Mouse (Mus musculus): Measurements from ENCODE around the gene Syt3. TPM values are rescaled to one million over a fixed set of nuclear protein-coding genes. Genes with fewer than 3 reads are reported as not detected.

Gene Syt3
- total and polyA plus RNA-seq, 3 experiments, result 4.8 to 12.1 (median 6.2) TPM

DNA sequence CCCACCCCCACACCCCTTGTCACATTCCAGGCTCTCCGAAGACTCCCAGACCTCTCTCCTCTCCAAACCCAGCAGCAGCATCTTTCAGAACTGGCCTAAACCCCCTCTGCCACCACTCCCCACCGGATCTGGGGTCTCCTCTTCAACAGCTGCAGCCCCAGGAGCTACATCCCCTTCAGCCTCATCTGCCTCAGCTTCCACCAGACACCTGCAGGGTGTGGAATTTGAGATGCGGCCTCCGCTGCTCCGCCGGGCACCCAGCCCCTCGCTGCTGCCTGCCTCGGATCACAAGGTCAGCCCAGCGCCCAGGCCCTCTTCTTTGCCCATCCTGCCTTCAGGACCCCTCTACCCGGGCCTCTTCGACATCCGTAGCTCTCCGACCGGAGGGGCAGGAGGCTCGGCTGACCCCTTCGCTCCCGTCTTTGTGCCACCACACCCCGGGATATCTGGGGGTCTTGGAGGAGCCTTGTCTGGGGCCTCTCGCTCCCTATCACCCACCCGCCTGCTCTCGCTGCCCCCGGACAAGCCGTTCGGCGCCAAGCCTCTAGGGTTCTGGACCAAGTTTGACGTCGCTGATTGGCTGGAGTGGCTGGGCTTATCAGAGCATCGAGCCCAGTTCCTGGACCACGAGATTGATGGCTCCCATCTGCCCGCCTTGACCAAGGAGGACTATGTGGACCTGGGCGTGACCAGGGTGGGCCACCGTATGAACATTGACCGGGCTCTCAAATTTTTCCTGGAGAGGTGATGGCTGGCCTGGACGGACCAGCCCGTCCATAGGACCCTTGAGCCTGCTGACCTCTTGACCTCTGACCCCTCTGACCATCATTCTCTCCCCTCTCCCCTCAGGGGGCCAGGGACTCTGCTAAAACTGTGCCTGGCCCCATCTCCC, 27.1 kb upstream of the Syt3 start:
- DNase-seq, result peak; percentile 5

DNA sequence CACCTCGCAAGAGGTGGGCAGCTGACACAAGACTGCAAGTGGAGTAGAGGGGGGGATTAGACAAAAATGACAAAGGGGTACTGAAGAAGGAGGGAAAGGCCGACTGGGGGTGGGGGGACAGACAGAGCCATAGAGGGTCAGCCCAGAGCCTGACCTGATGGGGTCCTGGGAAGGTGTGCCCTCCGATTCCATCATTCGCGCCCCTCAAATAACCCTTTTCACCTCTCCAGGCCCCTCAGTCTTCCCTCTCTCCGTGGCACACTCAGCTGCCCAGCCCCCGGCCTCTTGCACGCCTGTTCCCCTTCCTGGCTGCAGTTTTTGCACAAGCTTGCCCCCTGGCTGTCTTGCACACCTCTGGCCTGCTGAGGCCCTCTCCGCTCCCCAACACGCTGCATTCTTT, 26.4 kb upstream of the Syt3 start:
- no peak for DNase-seq

DNA sequence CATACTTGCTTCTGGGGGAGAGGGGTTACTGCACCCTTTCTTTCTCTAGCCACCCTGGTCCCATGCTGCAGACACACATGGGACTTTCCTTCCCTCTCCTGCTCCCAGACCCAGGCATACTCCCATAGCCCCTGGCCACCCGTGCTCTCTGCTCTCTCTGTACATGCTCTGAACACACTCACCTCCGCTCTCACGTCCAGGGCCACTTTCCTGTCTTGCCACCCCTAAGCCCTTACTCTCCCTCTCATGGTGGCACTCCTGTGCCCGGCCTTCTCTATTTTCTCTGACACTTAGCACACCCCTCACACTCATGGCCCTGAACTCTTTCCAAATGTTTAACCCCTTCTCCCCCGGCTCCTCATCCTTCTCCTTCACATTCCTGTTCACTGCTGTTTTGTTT, 25.9 kb upstream of the Syt3 start:
- no peak for DNase-seq

DNA sequence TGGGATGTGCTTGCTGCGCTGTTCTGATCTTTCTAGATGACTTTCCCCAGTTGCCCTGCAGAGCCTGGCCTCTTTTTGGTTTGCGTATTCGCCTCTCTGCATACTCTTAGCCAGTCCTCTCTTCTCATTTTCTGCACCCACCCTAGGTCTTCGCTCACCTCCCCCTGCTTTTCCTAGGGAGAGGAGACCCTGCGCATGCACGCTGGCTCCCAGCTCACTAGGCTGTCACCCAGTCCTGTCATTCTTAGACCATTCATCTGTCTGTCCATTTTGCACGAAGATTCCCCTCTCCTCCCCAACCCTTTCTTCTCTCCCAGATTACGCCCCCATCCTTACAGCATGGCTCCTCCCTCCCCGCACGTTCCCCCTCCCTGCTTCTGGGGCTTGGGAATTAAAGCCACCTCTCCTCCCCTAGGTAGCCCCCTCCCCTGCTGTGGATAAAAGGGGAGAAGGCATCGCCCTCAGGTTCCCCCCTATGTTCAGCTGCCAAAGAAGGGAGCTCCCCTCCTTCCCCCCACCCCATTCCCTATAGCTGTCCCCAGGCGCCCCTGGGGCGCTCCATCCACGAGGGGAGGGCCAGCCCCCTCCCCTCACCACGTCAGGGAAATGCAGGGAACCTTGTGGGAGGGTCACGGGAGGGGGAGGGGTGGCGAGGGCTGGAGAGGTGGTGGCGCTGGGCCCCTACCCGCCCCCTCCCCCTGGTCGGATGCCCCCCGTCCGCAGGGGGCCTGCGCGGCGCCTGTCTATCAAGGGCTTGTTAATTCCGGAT, 24.8 kb upstream of the Syt3 start:
- peak; percentile 4 for DNase-seq

DNA sequence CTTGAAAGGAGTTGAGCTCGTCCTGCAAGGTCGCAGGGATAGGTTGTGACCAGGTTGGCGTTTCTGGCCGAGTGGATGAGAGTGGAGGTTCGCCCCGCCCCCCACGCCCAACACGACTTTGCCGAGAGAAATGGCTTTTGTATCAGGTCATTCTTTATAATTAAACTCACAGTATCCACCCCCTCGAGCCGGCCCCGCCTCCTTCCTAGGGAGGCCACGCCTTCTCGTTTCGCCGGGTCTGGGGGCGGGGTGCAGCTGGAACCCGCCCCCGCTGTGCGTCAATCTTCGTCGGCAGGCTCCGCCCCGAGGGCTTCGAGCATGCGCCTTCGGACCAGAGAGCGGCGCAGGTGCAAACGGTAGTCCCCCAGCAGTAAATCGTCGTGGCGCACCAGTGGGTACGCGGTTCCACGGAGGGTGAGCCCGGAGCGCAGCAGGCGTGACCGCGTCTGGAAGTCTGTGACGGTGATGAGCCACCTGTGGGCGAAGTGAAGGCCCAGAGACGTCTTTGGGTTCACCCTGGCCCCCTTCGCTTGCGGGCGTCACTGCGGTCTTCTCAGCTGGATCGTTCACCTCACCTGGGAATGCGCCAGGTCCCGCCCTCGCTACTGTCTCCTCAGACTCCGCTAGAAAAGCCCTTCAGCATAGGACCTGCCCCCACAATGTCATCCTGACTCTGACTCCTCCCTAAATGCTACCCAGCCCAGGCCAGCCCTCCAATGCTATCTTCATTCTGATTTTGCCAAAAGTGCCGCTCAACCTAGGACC, 23.8 kb upstream of the Syt3 start:
- peak; percentile 96 for DNase-seq

DNA sequence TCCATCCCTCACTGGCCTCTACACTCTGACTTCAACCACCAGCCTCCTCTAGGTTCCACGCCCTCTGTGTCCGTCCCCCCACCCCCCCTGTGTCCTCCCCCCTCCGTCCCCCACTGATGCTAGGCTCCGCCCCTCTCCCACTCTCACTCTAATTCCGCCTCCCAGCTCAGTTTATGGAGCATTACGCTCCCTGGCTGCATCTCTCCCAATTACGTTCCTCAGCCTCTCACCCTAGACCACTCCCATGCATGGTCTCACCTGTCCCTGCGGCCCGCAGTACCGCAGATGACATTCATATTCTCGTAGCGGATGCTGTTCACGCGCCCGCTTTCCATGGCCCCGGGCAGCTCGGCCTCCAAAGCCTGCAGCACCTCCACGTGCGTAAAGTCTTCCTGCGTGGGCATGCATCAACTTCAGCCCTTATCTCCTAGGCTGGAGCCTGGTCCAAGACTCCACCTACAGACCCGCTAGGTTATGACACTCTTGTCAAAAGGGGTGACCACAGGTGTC, 23.1 kb upstream of the Syt3 start:
- peak; percentile 10 for DNase-seq

DNA sequence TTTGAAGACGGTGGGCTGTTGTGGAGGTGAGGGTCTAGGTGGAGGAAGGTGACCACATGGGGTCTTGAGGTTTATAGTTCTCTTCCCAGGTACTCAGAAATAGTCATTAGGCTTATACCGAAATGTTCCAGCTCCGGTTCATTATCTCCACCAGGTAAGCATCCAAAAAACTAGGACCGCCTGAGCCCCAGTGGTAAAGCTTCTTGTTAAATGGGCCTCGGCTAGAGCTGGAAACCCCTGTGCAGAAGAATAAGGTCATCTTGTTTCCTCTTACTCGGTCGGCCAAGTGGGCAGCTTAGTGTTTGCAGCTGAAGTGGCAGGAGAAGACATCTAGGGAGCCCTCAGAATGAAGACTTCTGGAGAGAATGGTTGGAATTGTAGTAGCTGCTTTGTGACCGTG, 11.2 kb upstream of the Syt3 start:
- no peak for DNase-seq

DNA sequence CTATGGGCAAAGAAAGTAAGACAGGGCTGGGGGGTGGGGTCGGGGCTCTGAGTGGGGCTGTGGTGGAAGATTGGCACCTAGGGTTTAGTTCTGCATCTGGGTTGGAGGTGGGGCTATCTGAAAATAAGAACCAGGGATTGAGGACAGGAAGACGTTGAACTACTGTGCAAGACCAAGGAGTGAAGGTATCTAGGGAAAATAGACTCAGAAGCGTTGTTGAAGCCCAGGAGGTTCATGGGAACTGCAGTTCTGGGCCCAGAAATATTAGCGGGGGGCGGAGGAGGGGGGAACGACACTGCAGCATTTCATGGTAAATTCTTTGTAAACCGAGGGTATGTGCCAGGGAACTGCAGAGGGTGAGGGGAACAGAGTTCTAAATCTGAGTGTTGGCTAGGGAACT, 10.4 kb upstream of the Syt3 start:
- DNase-seq, result no peak

DNA sequence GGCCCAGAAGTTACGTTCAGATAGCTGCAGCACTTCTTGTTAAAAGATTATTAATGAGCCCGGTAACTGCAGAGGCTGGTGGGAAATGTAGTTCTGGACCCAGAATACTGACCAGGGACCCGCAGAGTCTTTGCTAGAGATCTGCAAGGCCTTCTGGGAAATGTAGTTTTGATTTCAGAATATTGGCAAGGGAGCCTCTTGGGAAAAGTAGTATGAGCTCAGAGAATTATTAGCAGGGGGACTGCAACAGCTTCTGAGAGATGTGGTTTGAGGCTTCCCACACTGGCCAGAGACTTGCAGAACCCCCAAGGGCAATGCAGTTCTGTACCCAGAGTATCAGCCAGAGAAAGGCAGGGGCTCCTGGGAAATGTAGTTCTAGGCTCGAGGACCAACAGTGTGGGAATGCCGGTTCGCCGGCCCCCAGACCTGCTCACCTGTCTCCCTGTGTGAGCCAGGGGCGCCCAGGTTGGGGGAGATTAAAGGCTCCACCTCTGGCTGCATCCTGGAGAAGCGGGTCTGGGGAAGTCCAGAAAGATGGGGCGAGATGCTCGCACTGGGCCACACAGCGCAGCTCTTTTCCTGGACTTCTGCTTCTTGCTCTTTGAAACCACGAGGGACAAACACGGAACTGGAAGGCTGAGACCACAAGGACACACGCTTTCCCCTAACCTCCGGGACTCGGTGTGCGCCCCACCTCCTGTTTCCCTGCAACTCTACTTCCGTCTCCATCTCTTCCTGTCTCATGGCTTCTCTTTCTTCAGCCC, 9.8 kb upstream of the Syt3 start:
- peak; percentile 91 for DNase-seq

DNA sequence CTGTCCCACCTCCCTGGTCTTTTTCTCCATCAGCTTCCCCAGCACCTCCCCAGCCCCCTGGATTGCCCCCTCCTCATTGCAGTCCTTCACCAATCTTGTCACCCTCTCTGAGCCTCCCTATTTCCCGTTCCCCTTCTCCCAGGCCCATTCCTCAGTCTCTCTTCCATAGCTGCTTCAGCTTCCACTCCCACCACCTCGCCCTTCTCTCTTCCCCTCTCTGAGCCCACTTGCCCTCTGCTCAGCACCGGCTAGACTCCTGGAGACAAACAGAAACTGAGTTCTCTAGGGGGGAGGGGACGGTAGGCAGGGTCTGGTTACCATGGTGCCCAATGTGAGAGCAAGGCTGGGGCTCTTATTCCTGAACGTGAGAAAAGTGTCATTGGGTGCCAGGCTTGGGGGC, 9.1 kb upstream of the Syt3 start:
- no peak for DNase-seq

DNA sequence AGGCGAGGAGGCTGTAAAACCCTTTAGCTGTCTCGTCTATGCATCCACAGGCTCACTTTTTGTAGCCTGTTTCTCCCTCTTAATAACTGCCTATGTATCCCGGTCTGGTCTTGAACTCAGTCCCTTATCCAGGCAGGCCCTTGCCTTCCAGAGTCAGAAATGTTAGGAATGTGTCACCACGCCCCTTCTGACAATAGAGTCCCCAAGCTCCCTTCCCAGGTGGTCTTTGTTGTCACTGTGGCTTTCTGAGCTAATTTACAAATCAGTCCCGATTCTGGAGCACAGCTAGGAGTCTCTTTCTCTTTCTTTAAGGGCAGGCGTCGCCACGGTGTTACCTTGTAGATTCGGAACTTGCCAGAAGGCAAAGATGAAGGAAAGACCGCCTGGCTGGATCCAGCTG, 8.7 kb upstream of the Syt3 start:
- DNase-seq, result no peak

DNA sequence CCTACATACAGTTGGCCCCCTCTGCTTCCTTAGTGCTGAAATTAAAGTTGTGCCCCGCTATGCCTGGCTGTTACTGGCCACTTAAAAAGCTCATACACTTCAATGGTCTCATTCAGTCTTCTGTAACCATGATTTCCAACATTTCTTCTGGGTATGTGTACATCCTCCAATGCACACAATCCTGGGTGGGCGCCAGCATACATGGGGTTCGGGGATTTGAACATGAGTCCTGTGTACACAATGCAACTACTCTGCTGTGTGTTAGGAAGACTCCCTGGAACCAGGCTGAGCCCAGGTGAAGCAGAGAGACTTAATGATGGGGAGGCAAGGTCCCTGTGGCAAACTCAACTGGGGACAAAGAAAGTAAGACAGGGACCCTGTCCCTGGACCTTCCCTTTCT, 8.1 kb upstream of the Syt3 start:
- no peak for DNase-seq

DNA sequence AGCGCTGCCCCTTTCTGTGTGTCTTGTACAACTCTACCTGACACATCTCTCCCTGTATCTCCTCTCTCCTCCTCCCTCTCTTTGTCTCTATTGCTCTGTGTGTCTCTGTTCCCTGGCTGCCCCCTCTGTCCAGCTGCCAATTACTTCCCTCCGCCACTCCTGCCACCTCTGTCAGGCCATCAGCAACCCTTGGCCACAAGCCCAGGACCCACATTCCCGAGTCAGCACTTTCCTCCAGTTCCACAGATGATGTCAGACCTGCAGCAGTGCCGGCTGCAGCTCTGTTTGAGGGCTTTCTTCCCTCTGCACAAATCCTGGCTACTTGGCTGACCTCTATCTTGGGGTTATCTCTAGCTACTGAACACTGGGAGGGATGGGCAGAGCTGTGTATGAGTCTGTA, 5.6 kb upstream of the Syt3 start:
- DNase-seq, result peak; percentile 55

DNA sequence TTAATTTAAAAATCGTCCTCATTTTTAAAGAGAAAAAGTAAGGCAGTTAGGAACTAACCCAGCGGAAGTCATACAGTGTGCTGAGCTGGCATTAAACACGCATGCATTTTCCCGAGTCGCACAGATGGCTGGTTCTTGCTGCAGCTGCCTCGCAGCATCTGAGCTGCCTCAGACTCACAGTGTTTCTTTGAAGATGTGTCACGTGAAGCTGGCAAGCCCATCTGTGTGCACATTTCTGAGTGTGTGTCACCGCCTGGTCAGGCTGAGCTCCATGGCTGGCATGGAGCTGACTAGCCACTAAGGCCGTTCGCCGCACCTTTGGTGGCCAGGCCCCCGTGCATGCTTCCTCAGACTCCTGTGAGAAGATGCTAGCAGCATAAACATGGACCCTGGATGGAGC, 1.4 kb upstream of the Syt3 start:
- DNase-seq, result no peak

DNA sequence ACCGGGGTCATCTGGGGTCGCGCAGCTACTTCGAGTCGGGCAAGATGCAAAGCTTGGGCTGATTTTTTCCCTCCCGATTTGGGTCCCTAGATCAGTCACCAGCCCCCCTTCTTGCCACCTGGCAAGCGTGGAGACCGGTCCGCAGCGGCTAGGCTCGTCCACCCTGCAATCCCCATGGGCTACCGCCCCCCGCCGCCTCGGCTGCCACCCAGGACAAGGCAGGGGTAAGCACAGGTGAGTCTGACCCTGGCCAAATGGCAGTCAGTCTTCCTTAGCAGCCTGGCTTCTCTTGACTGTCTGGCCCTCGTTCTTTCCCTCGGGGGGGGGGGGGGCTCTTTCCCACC, 786 bp downstream of the Syt3 start:
- no peak for DNase-seq

DNA sequence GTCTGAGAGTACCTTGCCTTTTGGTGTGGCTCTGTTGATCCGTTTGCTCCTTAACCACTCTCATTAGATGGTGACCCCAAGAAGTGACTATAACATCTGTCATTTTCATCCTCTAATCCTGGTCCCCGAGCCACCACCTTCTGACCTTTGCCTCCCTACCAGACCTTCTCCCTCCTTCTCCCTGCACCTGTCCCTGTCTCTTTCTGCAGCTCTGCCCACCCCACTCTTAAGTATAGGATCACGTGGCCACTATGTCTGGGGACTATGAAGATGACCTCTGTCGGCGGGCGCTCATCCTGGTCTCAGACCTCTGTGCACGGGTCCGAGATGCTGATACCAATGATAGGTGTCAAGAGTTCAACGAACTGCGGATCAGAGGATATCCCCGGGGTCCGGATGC, 1.8 kb downstream of the Syt3 start, which contains the start of gene 1700008O03Rik:
Gene 1700008O03Rik, minus strand, starts transcription at position 101 of the 400 bp plus-strand sequence.
- no peak for DNase-seq

DNA sequence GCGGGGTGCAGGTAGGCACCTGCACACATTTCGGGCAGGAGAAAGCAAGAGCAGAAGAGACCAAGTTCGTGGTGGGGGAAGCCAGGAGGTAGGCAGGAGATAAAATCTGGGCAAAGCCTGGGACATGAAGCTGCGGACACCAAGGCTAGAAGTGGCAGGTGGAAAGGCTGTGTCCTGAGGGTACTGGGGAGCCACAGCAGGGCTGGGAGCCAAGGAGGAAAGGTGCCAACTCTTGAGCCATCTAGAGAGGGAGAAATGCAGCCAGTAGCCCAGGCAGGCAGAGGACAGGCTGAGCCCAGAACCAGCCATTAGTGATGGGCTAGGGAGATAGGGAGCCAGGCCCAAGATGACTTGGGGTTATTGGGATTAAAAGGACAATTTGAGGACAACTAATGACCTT, 7.9 kb downstream of the Syt3 start:
- DNase-seq, result no peak

DNA sequence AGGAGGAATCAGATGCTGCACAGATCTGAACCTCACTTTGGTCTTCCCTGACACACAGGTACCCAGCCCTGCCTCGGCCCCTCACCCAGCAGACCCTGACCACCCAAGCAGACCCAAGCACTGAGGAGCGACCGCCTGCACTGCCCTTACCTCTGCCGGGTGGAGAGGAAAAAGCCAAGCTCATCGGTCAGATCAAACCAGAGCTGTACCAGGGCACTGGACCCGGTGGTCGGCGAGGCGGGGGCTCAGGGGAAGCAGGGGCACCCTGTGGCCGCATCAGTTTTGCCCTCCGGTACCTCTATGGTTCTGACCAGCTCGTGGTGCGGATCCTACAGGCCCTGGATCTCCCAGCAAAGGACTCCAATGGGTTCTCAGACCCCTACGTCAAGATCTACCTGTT, 8.4 kb downstream of the Syt3 start:
- DNase-seq, result no peak

DNA sequence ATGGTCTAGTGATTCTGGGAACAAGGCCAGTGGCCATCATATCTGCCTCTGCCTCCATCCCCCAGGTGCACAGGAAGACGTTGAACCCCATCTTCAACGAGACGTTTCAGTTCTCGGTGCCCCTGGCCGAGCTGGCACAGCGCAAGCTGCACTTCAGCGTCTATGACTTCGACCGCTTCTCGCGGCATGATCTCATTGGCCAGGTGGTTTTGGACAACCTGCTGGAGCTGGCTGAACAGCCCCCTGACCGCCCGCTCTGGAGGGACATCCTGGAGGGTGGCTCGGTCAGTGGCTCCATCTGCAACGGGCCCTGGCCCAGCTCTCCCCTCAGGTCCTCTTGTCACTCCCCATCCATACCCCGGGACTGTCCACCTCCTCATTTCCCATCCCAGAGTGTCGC, 9.4 kb downstream of the Syt3 start:
- no peak for DNase-seq

DNA sequence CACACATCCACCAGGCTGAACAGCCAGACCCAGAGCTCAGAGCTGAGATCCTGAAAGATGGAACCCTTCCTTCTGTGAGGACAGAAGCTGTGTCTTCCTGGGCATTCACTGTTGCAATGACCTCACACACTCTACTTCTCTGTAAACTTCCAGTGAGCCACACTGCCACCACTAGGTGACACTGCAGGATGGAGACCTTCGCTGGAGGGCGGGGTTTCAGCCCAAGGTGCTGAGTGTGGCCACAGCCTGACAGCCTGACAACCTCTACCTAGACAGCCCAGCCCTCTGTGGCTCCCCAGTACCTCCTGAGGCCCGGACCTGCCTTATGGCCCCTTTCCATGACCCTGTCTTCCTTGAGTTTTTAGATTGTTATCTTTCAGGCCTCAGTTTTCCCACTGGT, 14.7 kb downstream of the Syt3 start:
- DNase-seq, result peak; percentile 46

DNA sequence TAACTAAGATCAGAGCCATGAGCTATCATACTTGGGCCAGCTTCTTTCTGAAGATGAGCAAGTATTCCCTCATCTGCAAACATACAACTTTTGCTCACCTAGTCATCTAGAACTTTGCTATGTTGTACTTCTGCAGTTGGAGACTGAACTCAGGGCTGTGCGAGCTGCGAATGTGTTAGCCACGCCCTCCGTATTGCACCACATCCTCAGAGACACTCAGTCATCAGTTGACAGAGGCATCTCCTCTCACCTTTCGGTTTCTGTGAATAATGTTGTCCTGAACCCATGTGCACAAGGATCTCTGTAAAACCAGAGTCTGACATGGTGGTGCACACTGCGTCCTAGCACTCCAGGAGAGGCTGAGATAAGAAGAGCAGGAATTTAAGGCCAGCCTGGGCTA, 17.8 kb downstream of the Syt3 start:
- DNase-seq, result no peak

Data from adrenal gland, adult 2 months (tissue).